Mouse (Mus musculus) regulatory T cell (primary cell): ENCODE results near the gene Ccz1.

Experiments used
- in situ Hi-C: fragments of 300-600 bp; cut with MboI, MseI; formaldehyde crosslinking; loops from one replicate; pipeline ENCODE4 v1.15.1; 2025; ENCODE audit warnings: high pct_unique_total_duplicates

Ccz1 gene

GRCm38 (mm10) chr5:143943231-143944125 lies 71.2 kb downstream of the Ccz1 start:
- in situ Hi-C loops, result no loop called here

- in situ Hi-C loops, result no loop called here
Measured at GRCm38 (mm10) chr5:143941588-143941987, 73.1 kb downstream of the Ccz1 start.
